Mouse (Mus musculus) Muller cell, postnatal 12 days (primary cell): ENCODE data around the gene Pdk1.
A peak's percentile ranks its signal among the peaks of the same experiment; 100 is the strongest.

ENCODE experiments used
- DNase-seq: peaks from one replicate; pipeline ENCODE4 v3.0.0-alpha.2; 2015; ENCODE audit errors: inconsistent ontology term

Gene Pdk1

GRCm38 (mm10) chr2:71938716-71939393 is 65.8 kb downstream of the Pdk1 start:
- peak; percentile 22 for DNase-seq

- no peak for DNase-seq
Measured at GRCm38 (mm10) chr2:71941005-71941720, 68.1 kb downstream of the Pdk1 start.

GRCm38 (mm10) chr2:71941721-71942087 is 68.7 kb downstream of the Pdk1 start:
- no peak for DNase-seq

- no peak for DNase-seq
Measured at GRCm38 (mm10) chr2:71951212-71951611, 78.2 kb downstream of the Pdk1 start.
